30 mouse cellular contexts compared by ENCODE assay signal in genomic region chr16:52863554-52863953, GRCm38 (mm10).
DNase-seq lines count a peak whose midpoint lies in the region; ATAC-seq and TF ChIP-seq lines count a peak whose summit lies in the region.
"Had no signal": no experiment of that assay in that cellular context is flagged by ENCODE, and none has a peak within 500 bp of the region (broad histone marks: within the 10 kb centered on the region; RNA-seq: fewer than 3 reads in every experiment).

No protein-coding gene starts in this region.

- TF ChIP-seq EP300 in stomach, postnatal 0 days (optimal IDR thresholded peaks at IDR 0.05): no peak

- no peak for TF ChIP-seq CTCF in stomach, postnatal 0 days (IDR thresholded peaks at IDR 0.05; ENCODE audit: low read depth)

- H3K4me1 ChIP-seq in heart, embryonic 11.5 days (ENCODE audit: control insufficient read depth, insufficient read depth, low read length): peaks cover 4% of the 10 kb centered on the region; the same call in 1 of the 2 replicates
- peaks cover 5 to 6% of the 10 kb centered on the region in 2 experiments; a peak in 3 of 4 replicates for H3K4me1 ChIP-seq in heart, embryonic 14.5 days (ENCODE audit: control insufficient read depth in 2 of 2, insufficient read depth in 2 of 2, low read length in 2 of 2)
- H3K4me1 ChIP-seq in stomach, embryonic 14.5 days (ENCODE audit: control insufficient read depth, insufficient read depth, low read length): no peaks in the 10 kb centered on the region
- no peaks in the 10 kb centered on the region for H3K4me1 ChIP-seq in stomach, postnatal 0 days (replicated peaks; ENCODE audit: control insufficient read depth, insufficient read depth)
- H3K4me1 ChIP-seq: embryonic facial prominence, embryonic 10.5 days; embryonic facial prominence, embryonic 13.5 days; forebrain, embryonic 12.5 days; forebrain, embryonic 15.5 days had no signal

- H3K36me3 ChIP-seq in heart, embryonic 11.5 days (ENCODE audit: control insufficient read depth, insufficient read depth, low read length): no peaks in the 10 kb centered on the region
- H3K36me3 ChIP-seq in heart, embryonic 14.5 days (ENCODE audit: control insufficient read depth, insufficient read depth, low read length): no peaks in the 10 kb centered on the region
- H3K36me3 ChIP-seq in stomach, embryonic 14.5 days (ENCODE audit: control insufficient read depth, insufficient read depth, low read length): no peaks in the 10 kb centered on the region
- H3K36me3 ChIP-seq in stomach, postnatal 0 days (ENCODE audit: control insufficient read depth, insufficient read depth, low read length): no peaks in the 10 kb centered on the region
- H3K36me3 ChIP-seq: embryonic facial prominence, embryonic 10.5 days; embryonic facial prominence, embryonic 13.5 days; forebrain, embryonic 12.5 days; forebrain, embryonic 15.5 days; G1E had no signal

- no peak overlapping the region for H3K27ac ChIP-seq in heart, embryonic 11.5 days (ENCODE audit: low read depth, low read length)
- H3K27ac ChIP-seq in heart, embryonic 14.5 days (replicated peaks in 1 of 2; ENCODE audit: control insufficient read depth in 1 of 2, insufficient read depth in 1 of 2, low read depth in 2 of 2, low read length in 2 of 2): no peak overlapping the region
- H3K27ac ChIP-seq in stomach, embryonic 14.5 days (ENCODE audit: low read length): no peak overlapping the region
- no peak overlapping the region for H3K27ac ChIP-seq in stomach, postnatal 0 days (replicated peaks)
- H3K27ac ChIP-seq: embryonic facial prominence, embryonic 10.5 days; embryonic facial prominence, embryonic 13.5 days; forebrain, embryonic 12.5 days; forebrain, embryonic 15.5 days; hindbrain, embryonic 14.5 days; hindbrain, postnatal 0 days had no signal

- peak; percentile 42; the same call in 1 of the 2 replicates for ATAC-seq in heart, embryonic 11.5 days (replicated peaks; ENCODE audit: insufficient number of reproducible peaks, low FRiP score, low TSS enrichment)
- peak; percentile 61 for ATAC-seq in heart, embryonic 14.5 days (ENCODE audit: insufficient number of reproducible peaks, insufficient read depth, low FRiP score, low read depth)
- ATAC-seq in stomach, embryonic 14.5 days (ENCODE audit: insufficient number of reproducible peaks, insufficient read depth, low FRiP score, low read depth): 0 out of 2 replicates have a peak, but pooled peaks have one; percentile 42
- no peak for ATAC-seq in stomach, postnatal 0 days (ENCODE audit: low FRiP score, low TSS enrichment)
- ATAC-seq: forebrain, embryonic 15.5 days; hindbrain, postnatal 0 days; inflammation-experienced regulatory T-cells, adult 6 months; intestine, embryonic 16.5 days; Patski had no signal

- no peaks in the 10 kb centered on the region for H3K27me3 ChIP-seq in heart, embryonic 11.5 days (ENCODE audit: control insufficient read depth, insufficient read depth, low read length)
- no peaks in the 10 kb centered on the region for H3K27me3 ChIP-seq in heart, embryonic 14.5 days (ENCODE audit: control insufficient read depth, insufficient read depth, low read length)
- no peaks in the 10 kb centered on the region for H3K27me3 ChIP-seq in stomach, embryonic 14.5 days (ENCODE audit: control insufficient read depth, insufficient read depth, low read length)
- no peaks in the 10 kb centered on the region for H3K27me3 ChIP-seq in stomach, postnatal 0 days (ENCODE audit: control insufficient read depth, insufficient read depth, low read length)
- H3K27me3 ChIP-seq: CH12.LX; embryonic facial prominence, embryonic 13.5 days; forebrain, embryonic 12.5 days; forebrain, embryonic 15.5 days had no signal

- DNase-seq in heart, postnatal 14 days: no peak
- no peak for DNase-seq in heart, adult 9 months (ENCODE audit: low spot score in 2 of 2)
- no peak for DNase-seq in stomach, postnatal 0 days (ENCODE audit: low spot score)
- DNase-seq in yolk sac, embryonic 10.5 days (ENCODE audit: low spot score): peak; percentile 14
- no peak for DNase-seq in cerebellum, postnatal 25 days
- DNase-seq: adrenal gland, postnatal 10 days; adrenal gland, postnatal 36 days; B cell, adult 2 months; cerebellum, adult 18-20 months; cerebellum, adult 9-10 months; cerebellum, postnatal 14 days; gastrocnemius, postnatal 25 days; heart, adult 18-20 months; heart, postnatal 36 days; kidney, adult 18-20 months had no signal

- H3K4me3 ChIP-seq in heart, embryonic 11.5 days (ENCODE audit: low read depth, low read length): no peak overlapping the region
- no peak overlapping the region for H3K4me3 ChIP-seq in heart, embryonic 14.5 days (ENCODE audit: control insufficient read depth in 1 of 2, insufficient read depth in 1 of 2, low read depth in 1 of 2, low read length in 2 of 2)
- H3K4me3 ChIP-seq in stomach, embryonic 14.5 days (ENCODE audit: low read depth, low read length): no peak overlapping the region
- no peak overlapping the region for H3K4me3 ChIP-seq in stomach, postnatal 0 days (ENCODE audit: low read depth, low read length)
- H3K4me3 ChIP-seq: embryonic facial prominence, embryonic 10.5 days; embryonic facial prominence, embryonic 13.5 days; erythroblast, embryonic 14.5 days; forebrain, embryonic 12.5 days; forebrain, embryonic 15.5 days had no signal

- no peak overlapping the region for H3K9ac ChIP-seq in heart, embryonic 11.5 days (ENCODE audit: low read depth, low read length)
- H3K9ac ChIP-seq in heart, embryonic 14.5 days (ENCODE audit: low read length): no peak overlapping the region
- H3K9ac ChIP-seq in stomach, embryonic 14.5 days (replicated peaks; ENCODE audit: low read depth, low read length): no peak overlapping the region
- no peak overlapping the region for H3K9ac ChIP-seq in stomach, postnatal 0 days (ENCODE audit: low read length)
- H3K9ac ChIP-seq: embryonic facial prominence, embryonic 13.5 days; forebrain, embryonic 12.5 days; forebrain, embryonic 15.5 days; hindbrain, embryonic 14.5 days had no signal

- no peaks in the 10 kb centered on the region for H3K9me3 ChIP-seq in heart, embryonic 11.5 days (replicated peaks; ENCODE audit: control insufficient read depth, low read length)
- H3K9me3 ChIP-seq in heart, embryonic 14.5 days (ENCODE audit: control insufficient read depth, low read length): no peaks in the 10 kb centered on the region
- no peaks in the 10 kb centered on the region for H3K9me3 ChIP-seq in stomach, embryonic 14.5 days (ENCODE audit: control insufficient read depth, low read depth, low read length)
- no peaks in the 10 kb centered on the region for H3K9me3 ChIP-seq in stomach, postnatal 0 days (ENCODE audit: control insufficient read depth, low read length)
- H3K9me3 ChIP-seq: embryonic facial prominence, embryonic 10.5 days; embryonic facial prominence, embryonic 13.5 days; forebrain, embryonic 12.5 days; forebrain, embryonic 15.5 days had no signal

- H3K4me2 ChIP-seq in heart, embryonic 11.5 days: no peak overlapping the region
- no peak overlapping the region for H3K4me2 ChIP-seq in heart, embryonic 14.5 days (ENCODE audit: low read length)
- no peak overlapping the region for H3K4me2 ChIP-seq in stomach, embryonic 14.5 days (replicated peaks; ENCODE audit: low read depth, low read length)
- H3K4me2 ChIP-seq in stomach, postnatal 0 days (replicated peaks; ENCODE audit: low read depth): no peak overlapping the region
- H3K4me2 ChIP-seq: embryonic facial prominence, embryonic 13.5 days; forebrain, embryonic 12.5 days; forebrain, embryonic 15.5 days; hindbrain, embryonic 14.5 days had no signal

- WGBS in heart, embryonic 11.5 days (ENCODE audit: insufficient replicate concordance): 29% methylated on average over 1 of the region's 1 CpGs
- 25% methylated on average over 1 of the region's 1 CpGs for WGBS in heart, embryonic 14.5 days
- 61% methylated on average over 1 of the region's 1 CpGs for WGBS in stomach, embryonic 14.5 days
- whole genome bisulfite sequencing in stomach, postnatal 0 days: 67% methylated on average over 1 of the region's 1 CpGs

- intact Hi-C loops in heart, postnatal 14 days (cut with DNase I): no loop called here
